Mouse (Mus musculus) heart, embryonic 14.5 days (tissue): Measurements from ENCODE around the gene Mtus2. TPM values are rescaled to one million over a fixed set of nuclear protein-coding genes. Genes with fewer than 3 reads are reported as not detected.

ENCODE experiments used
- ATAC-seq: fragments of 200-750 bp; cut with Nextera tagmentation; 2 replicates; pipeline ENCODE4 v1.8.0; 2017; ENCODE audit warnings: low read depth, moderate TSS enrichment; ENCODE audit not compliant: insufficient number of reproducible peaks, insufficient read depth, low FRiP score
- H3K27ac ChIP-seq, 2 experiments: fragments of 200-500 bp in 1 of 2; fragments of 300-500 bp in 1 of 2; sonication (generic) in 1 of 2; replicated peaks in 1 of 2; 2 replicates each; pipeline ENCODE4 v1.5.1; 2012 to 2014; ENCODE audit warnings: low read depth in 2 of 2, low read length in 2 of 2, control low read depth in 1 of 2, mild to moderate bottlenecking in 1 of 2, mixed read lengths in 1 of 2; ENCODE audit not compliant: control insufficient read depth in 1 of 2, insufficient read depth in 1 of 2
- H3K27me3 ChIP-seq: fragments of 300-500 bp; sonication (generic); 2 replicates; pipeline ENCODE4 v1.6.1; 2014; ENCODE audit warnings: mild to moderate bottlenecking, low read length, control low read depth; ENCODE audit not compliant: control insufficient read depth, insufficient read depth
- H3K36me3 ChIP-seq: fragments of 300-500 bp; sonication (generic); 2 replicates; pipeline ENCODE4 v1.6.1; 2014; ENCODE audit warnings: mild to moderate bottlenecking, control low read depth, low read length, mixed read lengths; ENCODE audit not compliant: control insufficient read depth, insufficient read depth
- H3K4me1 ChIP-seq, 2 experiments: fragments of 200-500 bp in 1 of 2; fragments of 300-500 bp in 1 of 2; sonication (generic) in 1 of 2; 2 replicates each; pipeline ENCODE4 v1.6.1; 2012 to 2014; ENCODE audit warnings: low read length in 2 of 2, control low read depth in 1 of 2, mixed read lengths in 1 of 2; ENCODE audit not compliant: control insufficient read depth in 2 of 2, insufficient read depth in 2 of 2
- H3K4me2 ChIP-seq: fragments of 300-500 bp; sonication (generic); 2 replicates; pipeline ENCODE4 v1.6.1; 2014; ENCODE audit warnings: mild to moderate bottlenecking, low read length
- H3K4me3 ChIP-seq, 2 experiments: fragments of 200-500 bp in 1 of 2; fragments of 300-500 bp in 1 of 2; sonication (generic) in 1 of 2; 2 replicates each; pipeline ENCODE4 v1.5.1; 2012 to 2014; ENCODE audit warnings: low read length in 2 of 2, mild to moderate bottlenecking in 2 of 2, control low read depth in 1 of 2, low read depth in 1 of 2, moderate library complexity in 1 of 2; ENCODE audit not compliant: control insufficient read depth in 1 of 2, insufficient read depth in 1 of 2
- H3K9ac ChIP-seq: fragments of 300-500 bp; sonication (generic); 2 replicates; pipeline ENCODE4 v1.6.1; 2014; ENCODE audit warnings: mild to moderate bottlenecking, low read length
- H3K9me3 ChIP-seq: fragments of 300-500 bp; sonication (generic); 2 replicates; pipeline ENCODE4 v1.6.1; 2016; ENCODE audit warnings: low read length, control low read depth; ENCODE audit not compliant: control insufficient read depth
- WGBS: fragments of 180-500 bp; shearing (Covaris S2); extraction: QIAGEN DNeasy Blood & Tissue Kit; methylation state at CpG from one replicate; pipeline ENCODE4 v1.1.7; 2014; 5-methylcytosine and 5-hydroxymethylcytosine counted together
- polyA plus RNA-seq: library from polyadenylated mRNA; unstranded; fragments of >200 nt; fragmentation: Nextera tagmentation; extraction: Ambion mirVana; gene quantifications from 2 replicates; pipeline ENCODE4 v1.2.1, GENCODE M21; 2014

Mtus2 gene
- polyA plus RNA-seq, 1 experiment from 2014 or later, result 128 TPM

DNA sequence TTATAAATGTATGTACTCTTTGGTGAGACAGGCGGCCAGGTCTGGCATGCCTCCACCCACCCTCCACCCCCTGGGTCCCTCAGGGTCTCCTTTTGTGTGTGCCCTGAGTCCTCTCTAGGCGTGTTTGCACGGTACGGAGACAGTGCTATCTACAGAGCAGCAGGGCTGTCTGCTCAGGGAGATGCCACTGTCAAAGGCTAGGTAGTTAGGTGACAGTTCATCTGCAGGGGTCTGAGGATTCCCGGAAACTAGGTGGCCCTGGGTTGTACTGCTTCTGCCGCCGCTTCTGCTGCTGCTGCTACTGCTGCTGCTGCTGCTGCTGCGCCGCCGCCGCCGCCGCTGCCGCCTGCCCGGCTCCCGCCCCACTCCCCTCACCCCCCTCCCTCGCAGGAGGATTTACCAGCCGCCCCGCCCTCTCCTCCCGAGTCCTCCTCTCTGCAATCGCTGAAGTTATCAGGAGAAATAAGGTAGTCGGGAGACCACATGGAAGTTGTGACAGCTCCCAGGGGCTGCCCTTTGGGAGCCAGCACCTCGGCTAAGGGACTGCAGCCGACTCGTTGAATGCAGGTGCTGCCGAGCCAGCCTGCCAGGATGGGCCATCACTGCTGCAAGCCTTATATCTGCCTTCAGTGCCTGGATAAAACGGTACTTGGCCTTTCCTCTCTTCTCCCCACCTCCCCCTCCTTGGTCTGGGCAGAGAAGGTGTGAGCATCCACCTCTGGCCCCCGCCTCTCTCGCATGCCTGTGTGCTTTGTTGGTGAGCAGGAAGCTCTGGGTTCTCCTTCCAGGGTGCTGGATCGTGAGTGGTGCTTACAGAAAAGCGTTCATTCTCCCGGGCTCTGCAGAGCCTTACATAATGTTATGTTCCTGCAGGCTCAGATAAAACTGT is 307.9 kb downstream of the Mtus2 start:
- Histone ChIP-seq H3K27me3 (no peaks in the 10 kb centered on the region), H3K9ac (peak overlapping the region; percentile 80), H3K9me3 (peaks cover 3% of the 10 kb centered on the region), H3K4me2 (peak overlapping the region; percentile 75), H3K27ac (peak overlapping the region; percentile 94 to 96), H3K4me3 (peak overlapping the region; percentile 53 to 67), H3K36me3 (no peaks in the 10 kb centered on the region), H3K4me1 (peaks cover 3 to 20% of the 10 kb centered on the region in 2 experiments; a peak in 3 of 4 replicates)
- ATAC-seq, result peak; percentile 65
- 1% methylated on average over 32 of the region's 32 CpGs for WGBS

DNA sequence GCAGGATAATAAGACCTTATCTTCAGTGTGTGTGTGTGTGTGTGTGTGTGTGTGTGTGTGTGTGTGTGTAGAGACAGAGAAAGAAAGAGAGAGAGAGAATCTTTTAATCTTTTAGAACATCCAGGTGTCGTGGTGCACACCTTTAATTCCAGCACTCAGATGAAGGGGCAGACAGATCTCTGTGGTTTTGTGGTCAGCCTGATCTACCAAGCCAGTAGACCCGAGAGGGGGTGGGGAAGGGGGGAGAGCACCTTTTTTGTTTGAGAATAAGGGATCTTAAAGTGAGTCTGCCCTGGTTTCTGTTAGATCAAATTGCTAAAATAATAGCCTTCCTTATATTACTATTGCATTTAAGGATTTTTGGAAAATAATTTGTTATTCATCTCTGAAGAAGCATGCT is 309.7 kb downstream of the Mtus2 start:
- no peaks in the 10 kb centered on the region for H3K36me3 ChIP-seq
- H3K4me3 ChIP-seq, result peak overlapping the region; percentile 53 to 67
- ATAC-seq, result no peak
- peak overlapping the region; percentile 73 to 96 for H3K27ac ChIP-seq
- peak overlapping the region; percentile 80 for H3K9ac ChIP-seq
- WGBS, result 30% methylated on average over 2 of the region's 2 CpGs
- peaks cover 11 to 32% of the 10 kb centered on the region in 2 experiments for H3K4me1 ChIP-seq
- no peaks in the 10 kb centered on the region for H3K27me3 ChIP-seq
- peaks cover 3% of the 10 kb centered on the region for H3K9me3 ChIP-seq
- H3K4me2 ChIP-seq, result peak overlapping the region; percentile 75

DNA sequence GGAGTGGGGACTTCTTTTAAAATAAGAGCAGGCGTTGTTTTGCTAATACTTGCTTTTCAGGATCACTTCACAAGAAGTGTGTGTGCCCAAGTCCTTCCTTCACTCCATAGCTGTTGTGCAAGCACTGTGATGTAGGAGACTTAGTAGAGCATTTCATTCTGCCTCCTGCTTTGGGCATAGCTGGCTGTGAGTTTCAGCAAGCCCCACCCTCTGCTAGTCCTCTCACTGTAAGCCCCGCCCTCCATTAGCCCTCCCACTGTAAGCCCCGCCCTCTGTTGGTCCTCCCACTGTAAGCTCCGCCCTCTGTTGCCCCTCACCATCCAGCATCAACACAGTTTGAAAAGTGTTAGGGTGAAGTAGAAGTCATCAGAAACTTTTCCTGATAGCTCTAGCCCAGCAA is 310.3 kb downstream of the Mtus2 start:
- Histone ChIP-seq H3K36me3 (no peaks in the 10 kb centered on the region), H3K4me2 (peak overlapping the region; percentile 75), H3K9me3 (peaks cover 3% of the 10 kb centered on the region), H3K4me3 (peak overlapping the region in 1 of 2 experiments; percentile 67; a peak in 2 of 4 replicates), H3K4me1 (peaks cover 14 to 34% of the 10 kb centered on the region in 2 experiments), H3K27ac (peak overlapping the region; percentile 36 to 96; a peak in 3 of 4 replicates), H3K9ac (peak overlapping the region; percentile 80), H3K27me3 (no peaks in the 10 kb centered on the region)
- 59% methylated on average over 4 of the region's 4 CpGs for WGBS
- ATAC-seq, result no peak

DNA sequence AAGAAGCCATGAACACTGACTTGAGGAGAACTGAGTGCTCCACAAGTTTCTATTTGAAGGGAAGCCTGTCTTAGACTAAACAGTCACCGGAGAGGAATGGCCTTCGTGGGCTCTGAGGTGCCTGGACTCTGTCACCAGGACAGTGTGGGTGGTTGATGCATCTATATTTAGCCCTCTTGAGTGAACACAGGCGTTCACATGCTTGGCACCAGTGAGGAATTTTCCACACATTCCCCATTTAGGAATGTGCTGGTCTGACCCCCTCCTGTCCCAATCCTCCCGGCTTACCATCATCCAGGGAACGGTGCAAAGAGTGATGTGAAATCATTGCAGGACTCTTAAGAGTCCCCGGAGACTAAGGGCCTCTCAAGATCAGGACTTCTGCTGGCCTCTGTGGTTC is 314.9 kb downstream of the Mtus2 start:
- Histone ChIP-seq H3K27ac (peak overlapping the region; percentile 98 to 99), H3K4me2 (peak overlapping the region; percentile 46), H3K4me1 (peaks cover 18 to 43% of the 10 kb centered on the region in 2 experiments), H3K36me3 (0 out of 2 replicates have a peak, but pooled peaks cover 3% of the 10 kb centered on the region), H3K27me3 (no peaks in the 10 kb centered on the region), H3K9ac (peak overlapping the region; percentile 59), H3K4me3 (no peak overlapping the region), H3K9me3 (no peaks in the 10 kb centered on the region)
- peak; percentile 96 for ATAC-seq
- 9% methylated on average over 6 of the region's 6 CpGs for WGBS

DNA sequence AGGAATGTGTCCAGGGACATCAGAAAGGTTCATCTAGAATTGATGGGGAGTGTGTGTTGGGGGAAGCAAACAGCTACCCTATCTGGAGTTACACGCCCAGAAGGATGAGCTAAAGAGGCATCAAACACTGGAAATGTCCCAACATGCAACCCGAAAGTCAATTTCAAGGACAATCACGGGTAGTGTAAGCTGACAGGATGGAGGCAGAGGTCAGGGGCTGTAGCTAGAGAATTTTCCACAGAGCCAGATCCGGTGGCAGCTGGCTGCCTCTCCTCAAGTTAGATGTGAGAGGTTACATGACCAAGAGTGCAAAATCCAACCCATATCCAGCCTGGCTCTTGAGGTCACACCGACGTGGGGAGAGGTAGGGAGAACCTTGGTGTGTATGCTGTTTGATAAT is 315.7 kb downstream of the Mtus2 start:
- peak; percentile 18; the same call in 1 of the 2 replicates for ATAC-seq
- Histone ChIP-seq H3K36me3 (peaks cover 8% of the 10 kb centered on the region; the same call in 1 of the 2 replicates), H3K4me3 (no peak overlapping the region), H3K27ac (peak overlapping the region; percentile 91 to 98), H3K4me2 (peak overlapping the region; percentile 46), H3K4me1 (peaks cover 18 to 37% of the 10 kb centered on the region in 2 experiments), H3K9ac (peak overlapping the region; percentile 59), H3K27me3 (no peaks in the 10 kb centered on the region), H3K9me3 (no peaks in the 10 kb centered on the region)
- 28% methylated on average over 6 of the region's 6 CpGs for WGBS

DNA sequence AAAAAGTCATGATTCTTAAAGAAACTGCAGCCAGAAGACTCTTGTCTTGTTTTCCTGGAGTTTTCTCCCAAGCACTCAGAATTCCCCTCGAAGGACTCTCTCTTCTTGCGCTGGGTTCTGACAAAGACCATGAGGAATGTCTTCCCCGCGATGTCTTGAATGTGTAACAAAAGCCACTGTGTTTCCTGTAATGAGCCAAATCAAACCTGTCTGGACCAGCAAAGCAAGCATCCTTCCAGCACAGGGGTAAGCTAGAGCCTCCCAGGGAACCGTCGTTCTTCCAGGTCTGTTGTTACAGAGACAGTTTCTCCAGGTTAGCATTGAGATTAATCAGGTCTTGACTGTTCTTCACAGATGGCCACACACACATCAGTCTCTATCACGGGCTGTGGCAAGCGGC is 321.1 kb downstream of the Mtus2 start:
- Histone ChIP-seq H3K27me3 (no peaks in the 10 kb centered on the region), H3K9ac (no peak overlapping the region), H3K27ac (no peak overlapping the region), H3K4me3 (no peak overlapping the region), H3K4me1 (peaks cover 6 to 16% of the 10 kb centered on the region in 2 experiments), H3K4me2 (no peak overlapping the region), H3K9me3 (no peaks in the 10 kb centered on the region), H3K36me3 (peaks cover 61% of the 10 kb centered on the region)
- 83% methylated on average over 8 of the region's 8 CpGs for WGBS
- no peak for ATAC-seq

DNA sequence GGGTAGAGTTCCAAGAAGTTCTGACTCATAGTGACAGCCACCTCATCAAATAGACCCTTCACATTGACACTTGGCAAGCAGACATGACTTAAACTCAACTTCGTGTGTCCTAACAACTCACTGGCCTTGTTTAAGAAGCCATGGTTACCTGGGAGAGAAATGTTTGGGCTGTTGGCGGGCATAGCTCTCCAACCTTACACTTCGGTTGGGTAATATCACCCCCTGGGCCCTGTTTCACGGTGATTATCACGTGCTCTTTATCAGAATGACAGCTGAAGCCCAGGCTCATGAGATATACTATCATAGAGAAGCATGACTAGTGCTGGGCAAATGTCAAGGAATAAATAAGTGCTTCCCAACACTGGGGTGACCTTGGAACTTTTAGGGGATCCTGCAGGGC is 323.2 kb downstream of the Mtus2 start:
- Histone ChIP-seq H3K4me1 (peaks cover 6 to 17% of the 10 kb centered on the region in 2 experiments), H3K27ac (no peak overlapping the region), H3K9me3 (no peaks in the 10 kb centered on the region), H3K9ac (no peak overlapping the region), H3K4me3 (no peak overlapping the region), H3K36me3 (peaks cover 75% of the 10 kb centered on the region), H3K27me3 (no peaks in the 10 kb centered on the region), H3K4me2 (no peak overlapping the region)
- no peak for ATAC-seq
- 28% methylated on average over 5 of the region's 5 CpGs for WGBS
